Comparison of ENCODE assay signal across 9 mouse cellular contexts in the genomic region with DNA sequence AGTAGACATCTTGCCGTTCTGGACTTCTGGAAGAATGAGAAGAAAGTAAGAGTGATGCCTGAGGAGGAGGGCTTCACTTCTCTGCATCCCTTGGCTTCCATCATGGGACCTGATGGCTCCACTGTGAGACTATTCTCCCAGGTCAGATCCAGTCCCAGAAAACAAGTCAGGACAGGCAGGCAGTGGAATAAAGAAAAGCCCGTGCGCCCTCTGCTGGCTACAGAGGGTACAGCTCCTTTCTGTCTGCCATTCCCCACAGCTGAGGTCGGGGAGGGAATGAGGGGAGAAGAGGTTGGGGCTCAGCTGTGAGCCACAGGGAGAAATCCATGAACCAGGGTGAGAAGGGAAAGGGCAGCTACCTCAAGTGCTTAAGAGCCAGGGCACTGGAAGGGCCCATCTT. TPM values are rescaled to one million over a fixed set of nuclear protein-coding genes. Genes with fewer than 3 reads are reported as not detected.
DNase-seq lines count a peak whose midpoint lies in the region; ATAC-seq and TF ChIP-seq lines count a peak whose summit lies in the region.
"Had no signal": no experiment of that assay in that cellular context is flagged by ENCODE, and none has a peak within 500 bp of the region (broad histone marks: within the 10 kb centered on the region; RNA-seq: fewer than 3 reads in every experiment).

No protein-coding gene starts in this region.

- H3K4me3 ChIP-seq in forebrain, embryonic 11.5 days (ENCODE audit: low read depth, low read length) = no peak overlapping the region
- no peak overlapping the region for H3K4me3 ChIP-seq in hindbrain, postnatal 0 days (ENCODE audit: low read length)
- H3K4me3 ChIP-seq in liver, embryonic 11.5 days (ENCODE audit: low read depth, low read length) = no peak overlapping the region
- H3K4me3 ChIP-seq: heart, embryonic 13.5 days had no signal

- no peak overlapping the region for H3K4me2 ChIP-seq in forebrain, embryonic 11.5 days (ENCODE audit: low read depth, low read length, severe bottlenecking)
- no peak overlapping the region for H3K4me2 ChIP-seq in hindbrain, postnatal 0 days (ENCODE audit: low read depth, low read length)
- no peak overlapping the region for H3K4me2 ChIP-seq in liver, embryonic 11.5 days
- H3K4me2 ChIP-seq: heart, embryonic 13.5 days had no signal

- DNase-seq in urinary bladder, adult 2 months (ENCODE audit: low spot score) = peak; percentile 59
- no peak for DNase-seq in urinary bladder, postnatal 10 days (ENCODE audit: low spot score)
- peak; percentile 78 for DNase-seq in brain, adult 2 months (ENCODE audit: low read depth, low spot score)
- peak; percentile 90 for DNase-seq in forebrain, embryonic 11.5 days (ENCODE audit: low spot score)
- DNase-seq in hindbrain, postnatal 0 days (ENCODE audit: low spot score) = peak; percentile 80
- DNase-seq in liver, embryonic 11.5 days (ENCODE audit: low spot score) = peak; percentile 70
- DNase-seq in ovary, postnatal 14 days (ENCODE audit: low spot score) = peak; percentile 63
- DNase-seq in urinary bladder, postnatal 36 days (ENCODE audit: low spot score in 2 of 2) = peak; percentile 57 to 65

- H3K27me3 ChIP-seq in forebrain, embryonic 11.5 days (ENCODE audit: control insufficient read depth, insufficient read depth, low read length) = no peaks in the 10 kb centered on the region
- no peaks in the 10 kb centered on the region for H3K27me3 ChIP-seq in hindbrain, postnatal 0 days (ENCODE audit: insufficient read depth, low read length)
- no peaks in the 10 kb centered on the region for H3K27me3 ChIP-seq in liver, embryonic 11.5 days (replicated peaks; ENCODE audit: control insufficient read depth, insufficient read depth, low read length)
- H3K27me3 ChIP-seq: heart, embryonic 13.5 days had no signal

- H3K9me3 ChIP-seq in forebrain, embryonic 11.5 days (ENCODE audit: control insufficient read depth, low read length) = no peaks in the 10 kb centered on the region
- no peaks in the 10 kb centered on the region for H3K9me3 ChIP-seq in hindbrain, postnatal 0 days (ENCODE audit: low read length)
- H3K9me3 ChIP-seq in liver, embryonic 11.5 days (ENCODE audit: control insufficient read depth, low read length) = no peaks in the 10 kb centered on the region
- H3K9me3 ChIP-seq: heart, embryonic 13.5 days had no signal

- H3K4me1 ChIP-seq in forebrain, embryonic 11.5 days (replicated peaks; ENCODE audit: control insufficient read depth, insufficient read depth, low read length) = no peaks in the 10 kb centered on the region; the same call in 1 of the 2 replicates
- peaks cover 26% of the 10 kb centered on the region for H3K4me1 ChIP-seq in hindbrain, postnatal 0 days (ENCODE audit: insufficient read depth, low read length)
- H3K4me1 ChIP-seq in liver, embryonic 11.5 days (replicated peaks; ENCODE audit: control insufficient read depth, insufficient read depth, low read length) = 0 out of 2 replicates have a peak, but pooled peaks cover 2% of the 10 kb centered on the region

- H3K36me3 ChIP-seq in forebrain, embryonic 11.5 days (ENCODE audit: control insufficient read depth, insufficient read depth, low read length) = no peaks in the 10 kb centered on the region; the same call in 1 of the 2 replicates
- peaks cover 6% of the 10 kb centered on the region; the same call in 1 of the 2 replicates for H3K36me3 ChIP-seq in hindbrain, postnatal 0 days (ENCODE audit: insufficient read depth, low read length)
- H3K36me3 ChIP-seq in liver, embryonic 11.5 days (ENCODE audit: control insufficient read depth, insufficient read depth, low read length) = no peaks in the 10 kb centered on the region

- ATAC-seq in forebrain, embryonic 11.5 days (replicated peaks; ENCODE audit: low FRiP score) = no peak
- no peak for ATAC-seq in hindbrain, postnatal 0 days
- ATAC-seq in liver, embryonic 11.5 days (replicated peaks; ENCODE audit: low FRiP score) = no peak

- 24% methylated on average over 4 of the region's 4 CpGs for WGBS in forebrain, embryonic 11.5 days
- WGBS in hindbrain, postnatal 0 days = 24% methylated on average over 4 of the region's 4 CpGs
- 27% methylated on average over 4 of the region's 4 CpGs for WGBS in liver, embryonic 11.5 days

- H3K27ac ChIP-seq in forebrain, embryonic 11.5 days (ENCODE audit: low read depth, low read length) = no peak overlapping the region
- no peak overlapping the region for H3K27ac ChIP-seq in hindbrain, postnatal 0 days
- H3K27ac ChIP-seq in liver, embryonic 11.5 days (ENCODE audit: low read depth, low read length) = no peak overlapping the region
- H3K27ac ChIP-seq: heart, embryonic 13.5 days had no signal

- no peak overlapping the region for H3K9ac ChIP-seq in forebrain, embryonic 11.5 days (ENCODE audit: low read length)
- no peak overlapping the region for H3K9ac ChIP-seq in hindbrain, postnatal 0 days (replicated peaks; ENCODE audit: low read length)
- no peak overlapping the region for H3K9ac ChIP-seq in liver, embryonic 11.5 days (ENCODE audit: low read depth, low read length)
- H3K9ac ChIP-seq: heart, embryonic 13.5 days had no signal

- TF ChIP-seq CTCF in hindbrain, postnatal 0 days (IDR thresholded peaks at IDR 0.05; ENCODE audit: low read depth) = peak; percentile 96

RNA-seq across cellular contexts. Expression of a gene that starts 24.2 kb away (rescaled TPM):
- 81.0 and 92.6 TPM in 2 replicates for polyA plus RNA-seq in urinary bladder, adult 2 months (2012; rRNA removed)
- 80.6 and 90.9 TPM in 2 replicates for polyA plus RNA-seq in forebrain, embryonic 11.5 days (2014; fragmentation: Nextera tagmentation; extraction: Ambion mirVana)
- 120 and 138 TPM in 2 replicates for total RNA-seq in hindbrain, postnatal 0 days (2014; rRNA removed)
- polyA plus RNA-seq in hindbrain, postnatal 0 days (2015; fragmentation: Nextera tagmentation; extraction: Ambion mirVana) = 127 and 136 TPM in 2 replicates
- 73.5 and 74.2 TPM in 2 replicates for polyA plus RNA-seq in liver, embryonic 11.5 days (2014; fragmentation: Nextera tagmentation; extraction: Ambion mirVana)

RNA-seq across cellular contexts. Expression of a gene that starts 38.9 kb away (rescaled TPM):
- polyA plus RNA-seq in urinary bladder, adult 2 months (2012; rRNA removed) = 67.1 and 79.6 TPM in 2 replicates
- 1.5 and 2.8 TPM in 2 replicates for polyA plus RNA-seq in forebrain, embryonic 11.5 days (2014; fragmentation: Nextera tagmentation; extraction: Ambion mirVana)
- 1.4 TPM in 1 of 2 replicates, not detected in the other for total RNA-seq in hindbrain, postnatal 0 days (2014; rRNA removed)
- polyA plus RNA-seq in hindbrain, postnatal 0 days (2015; fragmentation: Nextera tagmentation; extraction: Ambion mirVana) = 0.18 and 0.40 TPM in 2 replicates
- 0.39 and 0.52 TPM in 2 replicates for polyA plus RNA-seq in liver, embryonic 11.5 days (2014; fragmentation: Nextera tagmentation; extraction: Ambion mirVana)

RNA-seq across cellular contexts. Expression of a gene that starts 51.5 kb away (rescaled TPM):
- polyA plus RNA-seq in urinary bladder, adult 2 months (2012; rRNA removed) = 24.7 and 35.5 TPM in 2 replicates
- polyA plus RNA-seq in forebrain, embryonic 11.5 days (2014; fragmentation: Nextera tagmentation; extraction: Ambion mirVana) = 21.0 and 24.7 TPM in 2 replicates
- total RNA-seq in hindbrain, postnatal 0 days (2014; rRNA removed) = 47.7 and 51.9 TPM in 2 replicates
- 12.8 and 14.9 TPM in 2 replicates for polyA plus RNA-seq in hindbrain, postnatal 0 days (2015; fragmentation: Nextera tagmentation; extraction: Ambion mirVana)
- polyA plus RNA-seq in liver, embryonic 11.5 days (2014; fragmentation: Nextera tagmentation; extraction: Ambion mirVana) = 14.0 and 14.5 TPM in 2 replicates

Comparison
In these comparisons a context has a peak if more than half of its experiments do, and no peak if none do; other contexts are left out.
1. RNA of a gene that starts 38.9 kb away (polyA plus RNA-seq): 67.1 to 79.6 TPM in urinary bladder, adult 2 months; 1.5 to 2.8 TPM in forebrain, embryonic 11.5 days, 0.39 to 0.52 TPM in liver, embryonic 11.5 days and 0.18 to 0.40 TPM in hindbrain, postnatal 0 days; every median in the first group is over 10 times any median in the second.